Mouse (Mus musculus) forebrain, embryonic 11.5 days (tissue): ENCODE results near the gene Mpzl1. TPM values are rescaled to one million over a fixed set of nuclear protein-coding genes. Genes with fewer than 3 reads are reported as not detected.

Experiments
- ATAC-seq: fragments of 200-750 bp; cut with Nextera tagmentation; replicated peaks from 2 replicates; pipeline ENCODE4 v1.8.0; 2017; ENCODE audit warnings: moderate TSS enrichment; ENCODE audit not compliant: low FRiP score
- DNase-seq: peaks from one replicate; pipeline ENCODE4 v3.0.0-alpha.2; 2017; ENCODE audit warnings: low spot score
- H3K27ac ChIP-seq: fragments of 300-500 bp; sonication (generic); 2 replicates; pipeline ENCODE4 v1.5.1; 2014; ENCODE audit warnings: low read depth, low read length
- H3K27me3 ChIP-seq: fragments of 300-500 bp; sonication (generic); 2 replicates; pipeline ENCODE4 v1.6.1; 2014; ENCODE audit warnings: mild to moderate bottlenecking, low read length, mixed read lengths; ENCODE audit not compliant: control insufficient read depth, insufficient read depth
- H3K36me3 ChIP-seq: fragments of 300-500 bp; sonication (generic); 2 replicates; pipeline ENCODE4 v1.6.1; 2014; ENCODE audit warnings: mild to moderate bottlenecking, low read length, moderate library complexity, mixed read lengths; ENCODE audit not compliant: control insufficient read depth, insufficient read depth
- H3K4me1 ChIP-seq: fragments of 300-500 bp; sonication (generic); replicated peaks from 2 replicates; pipeline ENCODE4 v1.6.1; 2014; ENCODE audit warnings: low read length, mixed read lengths; ENCODE audit not compliant: control insufficient read depth, insufficient read depth
- H3K4me2 ChIP-seq: fragments of 300-500 bp; sonication (generic); 2 replicates; pipeline ENCODE4 v1.6.1; 2014; ENCODE audit warnings: low read depth, mild to moderate bottlenecking, low read length, moderate library complexity, mixed read lengths; ENCODE audit not compliant: severe bottlenecking
- H3K4me3 ChIP-seq: fragments of 300-500 bp; sonication (generic); 2 replicates; pipeline ENCODE4 v1.5.1; 2014; ENCODE audit warnings: low read depth, low read length
- H3K9ac ChIP-seq: fragments of 300-500 bp; sonication (generic); 2 replicates; pipeline ENCODE4 v1.6.1; 2014; ENCODE audit warnings: low read length
- H3K9me3 ChIP-seq: fragments of 300-500 bp; sonication (generic); 2 replicates; pipeline ENCODE4 v1.6.1; 2016; ENCODE audit warnings: low read length, mixed read lengths; ENCODE audit not compliant: control insufficient read depth
- WGBS: fragments of 180-500 bp; shearing (Covaris S2); extraction: QIAGEN DNeasy Blood & Tissue Kit; methylation state at CpG from one replicate; pipeline ENCODE4 v1.1.7; 2014; 5-methylcytosine and 5-hydroxymethylcytosine counted together
- polyA plus RNA-seq: library from polyadenylated mRNA; unstranded; fragments of >200 nt; fragmentation: Nextera tagmentation; extraction: Ambion mirVana; gene quantifications from 2 replicates; pipeline ENCODE4 v1.2.1, GENCODE M21; 2014

Gene Mpzl1
- polyA plus RNA-seq, 1 experiment from 2014 or later = 128 TPM

DNA sequence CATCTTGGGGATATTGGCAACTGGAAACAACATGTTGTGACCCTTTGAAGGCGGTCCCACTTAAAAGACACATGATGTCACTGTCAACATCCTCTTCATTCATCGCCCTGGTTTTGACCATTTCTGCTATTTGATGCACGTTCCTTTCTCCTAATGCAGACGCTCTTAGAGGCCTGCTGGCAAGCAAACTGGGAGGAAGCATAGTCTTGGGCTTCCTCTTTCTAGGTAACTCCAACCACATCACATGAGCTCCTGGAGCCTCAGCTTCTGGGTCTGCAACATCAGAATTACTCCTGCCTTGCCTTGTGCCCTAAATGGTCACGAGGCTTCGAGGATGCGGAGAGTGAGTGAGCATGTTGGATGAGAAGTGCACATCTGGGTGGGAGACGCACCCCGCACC, 40.8 kb upstream of the Mpzl1 start:
- H3K27ac ChIP-seq = no peak overlapping the region
- no peaks in the 10 kb centered on the region for H3K27me3 ChIP-seq
- DNase-seq = no peak
- 92% methylated on average over 9 of the region's 9 CpGs for WGBS
- no peaks in the 10 kb centered on the region for H3K36me3 ChIP-seq
- no peak overlapping the region for H3K4me3 ChIP-seq
- ATAC-seq = no peak
- H3K4me2 ChIP-seq = no peak overlapping the region
- no peaks in the 10 kb centered on the region for H3K4me1 ChIP-seq
- no peak overlapping the region for H3K9ac ChIP-seq
- no peaks in the 10 kb centered on the region for H3K9me3 ChIP-seq

DNA sequence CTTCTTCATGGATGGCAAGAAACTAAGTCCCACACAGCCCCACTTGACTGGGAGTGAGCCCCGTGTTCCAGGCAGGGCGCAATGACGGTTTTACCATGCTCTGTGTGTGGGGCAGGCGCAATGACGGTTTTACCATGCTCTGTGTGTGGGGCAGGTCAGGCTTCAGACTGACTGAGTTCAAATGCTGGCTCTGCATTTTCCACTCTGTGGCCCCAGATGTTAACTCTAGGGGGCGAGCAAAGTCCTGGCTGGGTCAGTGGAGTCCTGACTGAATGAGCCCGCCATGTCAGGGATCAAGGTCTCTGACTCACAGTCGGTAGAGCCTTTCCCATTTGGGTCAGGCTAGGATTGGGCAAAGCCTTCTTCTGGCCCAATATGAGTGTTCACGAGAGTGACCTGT, 38.0 kb upstream of the Mpzl1 start:
- Histone ChIP-seq H3K9me3 (no peaks in the 10 kb centered on the region), H3K4me2 (no peak overlapping the region), H3K4me3 (no peak overlapping the region), H3K36me3 (no peaks in the 10 kb centered on the region), H3K27me3 (no peaks in the 10 kb centered on the region), H3K27ac (no peak overlapping the region), H3K4me1 (no peaks in the 10 kb centered on the region), H3K9ac (no peak overlapping the region)
- no peak for ATAC-seq
- no peak for DNase-seq
- WGBS = 77% methylated on average over 9 of the region's 9 CpGs

DNA sequence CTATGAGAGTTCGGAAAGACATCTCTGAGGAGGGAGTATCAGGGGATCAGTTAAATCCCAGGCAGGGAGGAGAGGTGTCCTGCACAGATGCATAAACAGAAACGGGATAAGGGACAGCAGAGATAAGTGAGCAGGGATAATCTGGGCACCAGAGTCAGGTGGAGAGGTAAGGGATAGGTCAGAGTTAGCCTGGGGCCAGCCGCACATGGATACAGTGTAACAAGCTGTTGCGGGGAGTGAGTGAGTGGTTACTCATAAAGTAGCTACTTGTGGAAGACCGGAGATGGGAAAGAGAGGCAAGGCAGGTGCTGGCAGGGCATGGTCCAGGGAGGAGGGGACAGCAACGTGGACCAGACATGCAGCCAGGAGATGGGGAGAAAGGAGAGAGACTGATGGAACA, 35.7 kb upstream of the Mpzl1 start:
- H3K9ac ChIP-seq = no peak overlapping the region
- H3K27me3 ChIP-seq = no peaks in the 10 kb centered on the region
- H3K4me3 ChIP-seq = no peak overlapping the region
- 79% methylated on average over 6 of the region's 6 CpGs for WGBS
- H3K4me1 ChIP-seq = no peaks in the 10 kb centered on the region
- H3K36me3 ChIP-seq = no peaks in the 10 kb centered on the region
- H3K9me3 ChIP-seq = no peaks in the 10 kb centered on the region
- ATAC-seq (no peak), DNase-seq (no peak)
- no peak overlapping the region for H3K4me2 ChIP-seq
- no peak overlapping the region for H3K27ac ChIP-seq

DNA sequence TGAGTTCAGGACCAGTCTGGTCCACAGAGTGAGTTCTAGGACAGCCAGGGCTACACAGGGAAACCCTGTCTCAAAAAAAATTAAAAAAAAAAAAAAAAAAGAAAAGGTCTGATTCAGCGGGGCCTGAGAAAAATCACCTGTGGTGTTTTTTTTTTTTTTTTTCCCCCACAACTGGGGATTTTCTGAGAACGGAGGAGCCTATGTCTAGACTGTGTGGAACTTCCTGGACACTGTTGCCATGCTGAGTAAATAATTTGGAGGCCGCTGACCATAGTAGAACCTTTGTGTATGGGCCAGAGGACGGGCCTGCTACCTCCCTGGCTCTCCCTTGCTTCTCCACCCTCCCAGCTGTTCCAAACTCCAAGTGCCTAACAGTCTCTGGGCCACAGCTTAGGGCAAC, 34.6 kb upstream of the Mpzl1 start:
- H3K36me3 ChIP-seq = no peaks in the 10 kb centered on the region
- 79% methylated on average over 4 of the region's 4 CpGs for WGBS
- no peak overlapping the region for H3K4me3 ChIP-seq
- H3K4me1 ChIP-seq = no peaks in the 10 kb centered on the region
- ATAC-seq (no peak), DNase-seq (no peak)
- no peak overlapping the region for H3K27ac ChIP-seq
- H3K4me2 ChIP-seq = no peak overlapping the region
- H3K9me3 ChIP-seq = no peaks in the 10 kb centered on the region
- H3K27me3 ChIP-seq = no peaks in the 10 kb centered on the region
- H3K9ac ChIP-seq = no peak overlapping the region

DNA sequence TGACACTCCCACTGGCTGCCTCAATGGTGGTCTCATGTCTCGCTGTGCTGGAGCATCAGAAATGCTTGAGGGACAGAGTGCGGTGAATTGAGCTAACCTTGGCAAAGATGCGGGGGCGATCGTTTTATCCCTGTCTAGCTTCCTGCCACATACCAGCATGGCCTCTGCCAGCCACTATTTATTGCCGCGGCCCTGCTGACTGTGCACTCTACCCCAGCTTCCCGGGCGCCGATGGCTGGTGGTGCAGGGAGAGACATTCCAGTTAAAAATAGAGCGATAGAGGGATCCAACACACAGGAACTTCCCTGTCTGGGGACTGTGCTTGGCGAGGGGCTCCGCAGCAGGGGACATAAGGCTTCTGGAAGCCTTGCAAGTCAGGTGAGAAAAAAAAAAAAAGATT, 33.0 kb upstream of the Mpzl1 start:
- DNase-seq (no peak), ATAC-seq (no peak)
- Histone ChIP-seq H3K9me3 (no peaks in the 10 kb centered on the region), H3K4me1 (peaks cover 9% of the 10 kb centered on the region), H3K9ac (no peak overlapping the region), H3K4me2 (no peak overlapping the region), H3K27ac (no peak overlapping the region), H3K36me3 (no peaks in the 10 kb centered on the region), H3K4me3 (no peak overlapping the region), H3K27me3 (no peaks in the 10 kb centered on the region)
- 60% methylated on average over 13 of the region's 13 CpGs for WGBS

DNA sequence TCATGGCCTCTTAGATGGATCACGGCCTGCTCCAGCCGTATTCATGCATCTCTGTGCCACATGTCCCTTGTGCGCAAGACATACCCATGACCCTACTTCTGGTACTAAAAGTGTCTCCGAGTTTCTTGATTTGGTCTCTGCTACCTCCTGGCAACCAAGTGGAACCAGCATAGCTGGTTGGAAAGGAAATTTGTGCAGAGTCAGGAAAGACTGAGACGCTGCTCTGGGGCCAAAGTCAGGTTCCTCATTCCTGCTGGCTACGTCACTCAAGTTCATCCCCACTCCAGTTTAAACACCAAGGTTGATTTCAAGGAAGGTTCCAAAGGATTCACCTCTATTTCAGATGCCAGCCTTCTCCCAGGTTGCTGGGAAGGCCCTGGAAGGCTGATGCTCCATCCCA, 32.6 kb upstream of the Mpzl1 start:
- Histone ChIP-seq H3K36me3 (no peaks in the 10 kb centered on the region), H3K27ac (no peak overlapping the region), H3K9ac (no peak overlapping the region), H3K27me3 (no peaks in the 10 kb centered on the region), H3K4me2 (no peak overlapping the region), H3K9me3 (no peaks in the 10 kb centered on the region), H3K4me3 (no peak overlapping the region), H3K4me1 (peaks cover 9% of the 10 kb centered on the region)
- 95% methylated on average over 6 of the region's 6 CpGs for WGBS
- no peak for ATAC-seq
- DNase-seq = no peak

DNA sequence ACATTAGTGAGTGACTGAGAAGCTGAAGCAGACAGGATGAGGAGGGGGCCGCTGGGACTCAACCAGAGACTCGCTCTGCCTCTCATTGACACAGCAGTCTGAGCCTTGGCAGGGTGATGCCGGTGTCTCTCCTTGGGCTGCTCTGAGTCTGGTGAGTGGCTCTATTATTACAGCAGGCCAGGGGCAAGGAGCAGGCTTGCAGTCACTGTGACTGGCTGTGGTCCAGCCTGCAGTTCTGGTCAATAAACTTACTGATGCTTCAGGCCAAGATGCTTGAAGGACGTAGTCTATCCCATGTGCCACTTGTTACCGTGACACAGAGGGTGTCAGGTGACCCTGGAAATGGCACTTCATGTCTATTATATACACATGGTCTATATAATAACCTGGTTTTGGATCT, 31.4 kb upstream of the Mpzl1 start:
- ATAC-seq (no peak), DNase-seq (no peak)
- H3K9ac ChIP-seq = no peak overlapping the region
- H3K27me3 ChIP-seq = no peaks in the 10 kb centered on the region
- H3K4me2 ChIP-seq = no peak overlapping the region
- no peaks in the 10 kb centered on the region for H3K9me3 ChIP-seq
- peaks cover 9% of the 10 kb centered on the region for H3K4me1 ChIP-seq
- no peak overlapping the region for H3K27ac ChIP-seq
- no peaks in the 10 kb centered on the region for H3K36me3 ChIP-seq
- 86% methylated on average over 5 of the region's 5 CpGs for WGBS
- H3K4me3 ChIP-seq = no peak overlapping the region

DNA sequence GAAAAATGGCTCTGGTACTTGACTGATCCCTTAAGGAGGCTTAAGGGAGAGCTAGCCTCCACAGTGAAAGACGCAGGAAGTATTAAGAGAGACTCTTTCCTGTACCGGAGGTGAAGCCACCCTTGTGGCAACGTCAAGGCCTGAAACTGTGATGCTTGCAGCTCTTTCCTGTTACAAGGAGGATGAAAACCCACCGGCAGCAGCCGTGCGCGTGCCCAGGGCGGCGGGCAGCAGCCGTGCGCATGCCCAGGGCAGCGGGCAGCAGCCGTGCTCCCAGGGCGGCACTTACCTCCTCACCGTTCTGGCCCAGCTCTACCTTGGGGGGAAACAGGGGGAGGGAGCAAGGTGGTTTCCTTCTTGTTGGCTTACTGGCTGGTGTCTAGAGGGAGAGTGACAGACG, 28.9 kb upstream of the Mpzl1 start:
- Histone ChIP-seq H3K9ac (peak overlapping the region; percentile 12; the same call in 1 of the 2 replicates), H3K4me2 (no peak overlapping the region), H3K4me1 (peaks cover 9% of the 10 kb centered on the region), H3K27me3 (no peaks in the 10 kb centered on the region), H3K36me3 (no peaks in the 10 kb centered on the region), H3K27ac (no peak overlapping the region), H3K4me3 (no peak overlapping the region), H3K9me3 (no peaks in the 10 kb centered on the region)
- ATAC-seq (no peak), DNase-seq (no peak)
- WGBS = 78% methylated on average over 16 of the region's 16 CpGs

DNA sequence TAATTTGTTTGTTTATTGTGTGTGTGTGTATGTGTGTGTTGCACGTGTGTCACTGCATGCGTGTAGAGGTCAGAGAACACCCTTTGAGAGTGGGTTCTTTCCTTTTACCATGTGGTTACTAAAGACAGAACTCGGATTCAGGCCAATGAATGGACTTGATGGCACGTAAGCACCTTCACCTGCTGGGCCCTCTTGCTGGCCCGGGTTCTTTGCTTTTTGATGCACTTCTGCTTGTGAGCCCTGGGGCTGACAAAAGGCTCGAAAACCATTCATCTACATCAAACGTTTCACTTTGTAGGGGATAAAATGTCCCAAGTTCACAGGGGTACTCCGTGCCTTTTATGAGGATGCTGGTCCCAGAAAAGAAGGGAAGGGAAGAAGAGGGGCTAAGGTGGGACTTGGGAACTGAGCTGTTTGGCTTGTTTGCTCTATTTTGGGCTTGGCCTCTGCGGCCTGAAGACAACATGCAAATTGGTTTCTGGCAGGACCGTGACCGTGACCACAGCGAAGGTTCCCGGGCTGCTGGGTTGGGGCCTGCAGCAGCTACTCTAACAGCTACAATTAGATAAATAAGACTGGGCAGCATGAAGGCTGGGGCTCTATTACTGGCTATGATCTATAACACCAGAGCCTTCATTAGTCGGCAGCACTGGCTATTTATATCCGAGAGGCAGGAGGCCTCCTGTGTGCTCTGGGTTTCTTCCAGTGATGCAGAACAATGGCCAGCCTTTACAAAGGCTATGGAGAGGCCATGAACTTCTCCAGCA, 28.3 kb upstream of the Mpzl1 start:
- WGBS = 49% methylated on average over 15 of the region's 15 CpGs
- Histone ChIP-seq H3K4me2 (no peak overlapping the region), H3K27me3 (no peaks in the 10 kb centered on the region), H3K9ac (peak overlapping the region; percentile 12; the same call in 1 of the 2 replicates), H3K4me1 (peaks cover 9% of the 10 kb centered on the region), H3K27ac (no peak overlapping the region), H3K36me3 (no peaks in the 10 kb centered on the region), H3K9me3 (no peaks in the 10 kb centered on the region), H3K4me3 (no peak overlapping the region)
- no peak for DNase-seq
- ATAC-seq = no peak
